Mouse (Mus musculus) lung, postnatal 25 days (tissue): ENCODE measurements around the gene Cpeb4.

Source experiments
- DNase-seq: peaks from one replicate; pipeline ENCODE4 v3.0.0; 2022; ENCODE audit warnings: low spot score

Gene Cpeb4

DNA sequence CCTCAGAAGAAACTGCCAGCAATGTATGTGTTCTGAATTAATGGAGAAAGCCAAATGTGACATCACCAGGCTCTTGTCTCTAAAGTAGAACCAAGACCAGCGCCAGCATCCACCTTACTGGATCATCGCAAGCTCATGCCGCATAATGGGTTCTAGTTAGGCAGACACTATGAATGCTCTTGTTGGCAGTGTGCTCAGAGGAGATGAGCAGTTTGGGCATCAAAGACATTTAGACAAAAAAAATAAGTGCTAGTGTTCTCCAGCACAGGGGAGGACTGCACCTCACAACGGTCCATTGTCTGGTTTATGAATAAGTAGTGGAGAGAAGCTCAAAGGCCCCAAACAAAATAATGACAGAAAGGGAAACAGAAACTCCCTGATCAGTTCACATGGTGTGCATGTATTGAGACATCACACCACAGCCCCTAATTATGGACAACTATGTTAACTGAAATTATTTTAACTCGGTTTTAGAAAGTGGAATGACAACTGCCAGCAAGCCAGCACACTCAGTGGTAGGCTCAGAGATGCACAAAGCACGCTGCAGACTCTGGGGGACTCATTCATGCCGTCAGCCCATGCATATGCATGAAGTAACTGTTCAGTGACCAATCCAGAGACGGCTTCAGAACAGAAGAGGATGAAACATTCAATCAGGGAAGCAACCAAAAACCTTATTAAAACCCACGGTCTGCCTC is 25.1 kb upstream of the Cpeb4 start:
- no peak for DNase-seq

DNA sequence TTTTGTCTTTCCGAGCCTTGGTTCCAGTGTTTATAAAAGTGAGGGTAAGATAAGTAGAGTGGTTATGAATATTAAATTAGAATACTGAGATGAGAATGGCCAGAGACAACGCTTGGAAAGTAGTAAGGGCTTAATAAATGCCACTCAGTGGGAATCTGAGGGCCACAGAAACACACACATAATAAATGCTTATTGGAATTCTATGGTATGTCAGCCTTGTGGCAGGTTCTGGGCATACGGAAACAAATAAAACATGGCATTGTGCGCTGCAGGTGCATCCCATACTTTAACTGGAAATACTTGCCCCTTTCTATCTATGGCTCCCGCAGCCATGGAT is 24.6 kb upstream of the Cpeb4 start:
- DNase-seq, result no peak

- no peak for DNase-seq
Measured at GRCm38 (mm10) chr11:31848725-31849124, 23.3 kb upstream of the Cpeb4 start.

GRCm38 (mm10) chr11:31850156-31850775 is 21.7 kb upstream of the Cpeb4 start:
- DNase-seq, result no peak

GRCm38 (mm10) chr11:31850995-31851394 is 21.0 kb upstream of the Cpeb4 start:
- DNase-seq, result peak; percentile 55

GRCm38 (mm10) chr11:31851702-31852560 is 20.1 kb upstream of the Cpeb4 start:
- peak; percentile 35 for DNase-seq

DNA sequence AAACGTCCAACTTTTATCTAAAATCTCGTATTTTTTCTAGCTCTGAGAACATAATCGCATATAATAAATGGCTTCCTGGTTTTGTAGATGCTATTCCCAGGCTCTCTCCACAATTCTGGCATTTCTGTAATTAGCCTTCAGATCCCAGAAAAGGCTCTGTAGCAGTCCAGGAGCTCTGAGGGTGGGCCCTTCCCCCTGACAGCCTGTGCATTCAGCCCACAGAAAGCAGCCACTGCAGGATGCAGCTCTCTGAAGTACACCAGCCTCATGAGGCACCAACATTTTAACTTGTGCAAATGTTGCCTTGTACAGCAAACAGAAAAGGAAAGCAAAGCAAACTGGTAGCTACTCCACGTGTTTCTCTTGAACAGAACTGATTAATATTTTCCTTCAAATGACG is 17.1 kb upstream of the Cpeb4 start:
- DNase-seq, result no peak

DNA sequence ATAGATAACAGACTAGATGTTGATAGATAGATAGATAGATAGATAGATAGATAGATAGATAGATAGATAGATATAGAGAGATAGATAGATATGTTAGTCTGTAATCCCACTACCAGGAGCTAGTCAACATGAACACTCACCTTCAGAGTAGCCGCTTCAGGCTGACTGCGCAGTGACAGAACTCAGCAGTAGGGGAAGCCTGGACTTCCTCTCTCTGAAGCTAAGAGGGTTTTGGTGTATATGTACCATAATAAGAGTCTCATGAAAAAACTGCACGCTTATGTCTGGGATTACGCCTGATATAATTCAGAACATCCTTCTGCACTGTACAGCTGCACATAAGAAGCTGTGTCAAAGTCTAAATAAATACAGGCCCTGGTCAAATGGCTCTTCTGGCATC is 14.5 kb upstream of the Cpeb4 start:
- DNase-seq, result no peak

- DNase-seq, result no peak
Measured at GRCm38 (mm10) chr11:31861149-31861890, 10.7 kb upstream of the Cpeb4 start.

DNA sequence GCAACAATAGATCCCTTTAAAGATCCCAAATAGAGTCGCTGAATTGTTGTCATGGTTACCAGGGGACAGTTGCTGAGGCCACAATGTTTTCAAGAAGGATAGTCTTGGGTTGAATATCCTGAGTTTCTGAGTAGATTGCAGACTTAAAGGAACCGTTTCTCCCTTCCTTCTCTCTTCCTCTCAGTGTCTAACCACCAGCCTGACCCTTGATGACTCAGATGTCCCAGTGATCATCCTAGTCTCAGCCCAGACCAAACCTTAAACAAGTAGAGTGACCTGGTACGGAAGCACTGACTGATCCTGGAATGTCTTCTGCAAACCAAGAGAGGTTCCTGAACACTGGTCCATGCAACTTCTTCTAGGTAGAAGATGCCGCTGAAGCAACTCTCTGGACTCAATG is 4.0 kb upstream of the Cpeb4 start:
- no peak for DNase-seq

DNA sequence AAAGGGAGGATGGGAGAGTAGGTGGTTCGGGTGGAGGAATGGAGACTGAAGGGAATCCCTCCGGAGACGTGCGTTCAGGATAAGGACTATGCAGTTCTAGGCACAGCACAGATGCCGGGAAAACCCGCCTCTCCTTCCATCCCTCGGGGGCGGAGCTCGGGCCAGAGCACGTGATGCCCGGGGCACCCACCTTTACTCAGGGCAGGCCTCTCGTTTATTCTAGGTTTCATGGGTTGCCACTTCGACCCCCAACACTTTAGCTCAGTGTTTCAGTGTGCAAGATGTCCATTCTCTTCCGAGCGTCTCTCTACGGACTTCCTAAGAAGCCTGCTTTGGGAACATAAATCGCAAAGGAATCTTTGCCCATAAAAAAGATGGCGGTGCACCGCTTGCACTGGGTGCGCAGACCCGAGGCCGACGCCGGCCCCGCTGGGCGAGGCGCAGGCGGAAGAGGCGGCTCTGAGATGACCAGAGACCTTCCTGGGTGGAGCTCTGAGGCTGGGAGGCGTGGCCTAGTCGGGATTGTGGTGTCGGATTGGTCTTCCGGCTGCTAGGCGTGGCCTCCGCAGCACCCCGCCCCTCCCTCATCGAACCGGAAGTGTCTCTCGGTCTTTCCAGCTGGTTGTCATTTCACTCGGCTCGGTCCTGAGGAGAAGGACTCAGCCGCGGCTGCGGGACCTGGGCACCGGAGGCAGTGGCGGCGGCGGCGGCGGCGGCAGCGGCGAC is 1.6 kb upstream of the Cpeb4 start:
- peak; percentile 99 for DNase-seq

DNA sequence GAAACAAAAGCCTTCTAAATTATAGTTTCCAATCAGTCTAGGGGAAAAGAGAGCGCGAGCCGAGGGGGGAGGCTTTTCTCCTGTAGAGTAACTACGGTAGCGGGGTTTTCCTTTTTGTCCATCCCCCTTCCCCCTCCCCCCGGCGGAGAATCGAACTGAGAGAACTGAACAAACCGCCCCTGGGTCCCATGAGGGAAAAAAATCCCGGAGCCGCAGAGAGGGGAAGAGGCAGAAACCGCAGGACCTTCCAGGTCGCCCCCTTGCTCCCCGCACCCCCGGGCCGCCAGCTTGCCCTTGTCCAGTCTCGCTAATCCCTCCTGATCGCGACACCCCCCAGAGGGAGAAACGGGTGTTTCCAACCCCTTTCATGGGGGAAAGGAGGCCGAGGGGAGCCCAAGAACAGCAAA is 873 bp upstream of the Cpeb4 start:
- peak; percentile 27 for DNase-seq

DNA sequence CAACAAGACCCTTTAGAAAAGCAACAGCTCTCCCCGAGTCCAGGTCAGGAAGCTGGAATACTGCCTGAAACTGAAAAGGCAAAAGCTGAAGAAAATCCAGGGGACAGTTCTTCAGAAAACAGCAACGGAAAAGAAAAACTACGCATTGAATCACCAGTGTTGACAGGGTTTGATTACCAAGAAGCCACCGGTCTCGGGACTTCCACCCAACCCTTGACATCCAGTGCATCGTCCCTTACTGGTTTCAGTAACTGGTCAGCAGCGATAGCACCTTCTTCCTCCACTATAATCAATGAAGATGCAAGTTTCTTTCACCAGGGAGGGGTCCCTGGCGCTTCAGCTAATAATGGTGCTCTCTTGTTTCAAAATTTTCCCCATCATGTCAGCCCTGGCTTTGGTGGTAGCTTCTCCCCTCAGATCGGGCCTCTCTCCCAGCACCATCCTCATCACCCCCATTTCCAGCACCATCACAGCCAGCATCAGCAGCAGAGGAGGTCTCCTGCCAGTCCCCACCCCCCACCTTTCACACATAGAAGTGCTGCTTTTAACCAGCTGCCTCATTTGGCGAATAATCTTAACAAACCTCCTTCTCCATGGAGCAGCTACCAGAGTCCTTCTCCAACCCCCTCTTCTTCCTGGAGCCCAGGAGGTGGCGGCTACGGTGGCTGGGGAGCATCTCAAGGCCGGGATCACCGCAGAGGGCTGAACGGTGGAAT is 693 bp downstream of the Cpeb4 start:
- no peak for DNase-seq

DNA sequence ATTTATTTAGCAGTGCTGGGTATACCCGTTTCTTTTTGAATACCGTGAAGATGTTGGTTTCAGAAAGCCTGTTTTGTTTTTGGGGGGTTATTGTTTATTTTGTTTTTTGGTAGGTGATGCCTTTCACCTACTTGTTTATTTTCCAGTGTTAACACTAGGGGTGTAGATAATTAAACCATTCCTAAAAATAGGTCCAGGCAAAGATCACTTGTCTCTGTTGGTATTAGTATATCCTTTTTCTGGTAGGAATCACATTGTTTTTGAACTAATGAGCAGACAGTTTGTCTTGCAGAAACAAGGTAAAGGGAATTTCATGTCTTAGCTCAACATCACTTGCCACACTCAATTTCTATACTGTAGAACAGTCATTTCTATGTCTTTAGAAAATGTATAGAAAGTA is 2.1 kb downstream of the Cpeb4 start:
- no peak for DNase-seq

GRCm38 (mm10) chr11:31883671-31884070 is 11.7 kb downstream of the Cpeb4 start:
- DNase-seq, result no peak

GRCm38 (mm10) chr11:31885765-31886164 is 13.8 kb downstream of the Cpeb4 start:
- no peak for DNase-seq

GRCm38 (mm10) chr11:31888229-31888628 is 16.2 kb downstream of the Cpeb4 start:
- no peak for DNase-seq

DNA sequence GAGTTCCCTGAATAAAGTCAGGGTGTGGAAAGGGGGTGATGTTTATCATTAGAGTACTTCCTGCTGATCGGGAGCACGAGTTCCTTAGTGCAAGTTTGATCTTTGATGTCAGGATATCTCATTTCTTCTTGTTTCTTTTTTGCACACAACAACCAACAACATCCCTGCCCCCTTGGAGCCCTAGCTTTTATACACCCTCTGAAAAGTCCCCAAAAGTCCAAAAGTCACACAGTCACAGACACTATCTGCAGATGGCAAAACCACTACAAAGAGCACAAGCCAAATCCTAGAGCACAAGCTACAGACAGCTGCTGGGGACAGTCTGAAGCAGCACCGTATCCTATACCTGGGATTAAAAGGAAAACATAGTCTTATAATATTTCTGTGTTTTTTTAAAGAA is 20.1 kb downstream of the Cpeb4 start:
- no peak for DNase-seq

- no peak for DNase-seq
Measured at GRCm38 (mm10) chr11:31893639-31894038, 21.6 kb downstream of the Cpeb4 start.

- DNase-seq, result no peak
Measured at GRCm38 (mm10) chr11:31896065-31896792, 24.2 kb downstream of the Cpeb4 start.
